8 mouse cellular contexts compared by ENCODE assay signal in genomic region chr13:54758045-54758755, GRCm38 (mm10). TPM values are rescaled to one million over a fixed set of nuclear protein-coding genes. Genes with fewer than 3 reads are reported as not detected.
DNase-seq lines count a peak whose midpoint lies in the region; ATAC-seq and TF ChIP-seq lines count a peak whose summit lies in the region.

No protein-coding gene starts in this region.

- peak overlapping the region; percentile 66 for H3K4me2 ChIP-seq in heart, embryonic 11.5 days
- peak overlapping the region; percentile 65 for H3K4me2 ChIP-seq in kidney, embryonic 14.5 days (replicated peaks; ENCODE audit: low read depth, low read length)
- peak overlapping the region; percentile 61 for H3K4me2 ChIP-seq in limb, embryonic 15.5 days
- peak overlapping the region; percentile 62 for H3K4me2 ChIP-seq in midbrain, postnatal 0 days (ENCODE audit: low read depth, low read length, poor library complexity, severe bottlenecking)

- H3K27ac ChIP-seq in heart, embryonic 11.5 days (ENCODE audit: low read depth, low read length) = no peak overlapping the region
- no peak overlapping the region for H3K27ac ChIP-seq in kidney, embryonic 14.5 days (ENCODE audit: low read depth, low read length)
- no peak overlapping the region for H3K27ac ChIP-seq in limb, embryonic 15.5 days
- H3K27ac ChIP-seq in midbrain, postnatal 0 days (ENCODE audit: low read depth, low read length) = peak overlapping the region; percentile 92
- H3K27ac ChIP-seq in spleen, adult 2 months (ENCODE audit: insufficient read depth, low read length) = no peak overlapping the region

- no peaks in the 10 kb centered on the region for H3K79me2 ChIP-seq in C2C12 (ENCODE audit: control insufficient read depth, insufficient read depth)

- no peak overlapping the region for H3ac ChIP-seq in C2C12 (ENCODE audit: control insufficient read depth, insufficient read length, low read depth)

- no peak overlapping the region for H3K9ac ChIP-seq in heart, embryonic 11.5 days (ENCODE audit: low read depth, low read length)
- H3K9ac ChIP-seq in kidney, embryonic 14.5 days (ENCODE audit: low read depth, low read length) = peak overlapping the region; percentile 7; the same call in 1 of the 2 replicates
- no peak overlapping the region for H3K9ac ChIP-seq in limb, embryonic 15.5 days
- H3K9ac ChIP-seq in midbrain, postnatal 0 days (replicated peaks; ENCODE audit: low read length, poor library complexity, severe bottlenecking) = peak overlapping the region; percentile 48

- TF ChIP-seq CTCF in C2C12 (IDR thresholded peaks at IDR 0.05; ENCODE audit: control insufficient read depth, insufficient read depth, insufficient read length) = peak; percentile 71
- TF ChIP-seq CTCF in brain, embryonic 14.5 days (IDR thresholded peaks at IDR 0.05; ENCODE audit: borderline replicate concordance, extremely low read depth, insufficient read depth, insufficient read length) = peak; percentile 91
- peak; percentile 94 for TF ChIP-seq CTCF in midbrain, postnatal 0 days (IDR thresholded peaks at IDR 0.05)
- peak; percentile 35; the same call in 1 of the 2 replicates for TF ChIP-seq CTCF in spleen, adult 2 months (IDR thresholded peaks at IDR 0.05; ENCODE audit: extremely low read depth, insufficient read depth, insufficient read length, insufficient replicate concordance)

- peak; percentile 12; the same call in 1 of the 2 replicates for TF ChIP-seq POLR2A in brain, embryonic 14.5 days (IDR thresholded peaks at IDR 0.05; ENCODE audit: borderline replicate concordance, extremely low read depth, insufficient read depth, insufficient read length, poor library complexity, severe bottlenecking)
- no peak for TF ChIP-seq POLR2A in spleen, adult 2 months (IDR thresholded peaks at IDR 0.05; ENCODE audit: low read depth, low read length)

- H3K79me3 ChIP-seq in C2C12 (ENCODE audit: low read depth) = no peaks in the 10 kb centered on the region

- peak; percentile 64; the same call in 1 of the 2 replicates for ATAC-seq in erythroblast, adult 5-6 weeks (replicated peaks; ENCODE audit: low FRiP score, poor library complexity, severe bottlenecking)
- peak; percentile 70 for ATAC-seq in heart, embryonic 11.5 days (replicated peaks; ENCODE audit: insufficient number of reproducible peaks, low FRiP score, low TSS enrichment)
- peak; percentile 84 for ATAC-seq in kidney, embryonic 14.5 days (ENCODE audit: low FRiP score, low TSS enrichment)
- ATAC-seq in limb, embryonic 15.5 days (ENCODE audit: insufficient number of reproducible peaks, low FRiP score, low TSS enrichment, low read depth) = peak; percentile 58
- peak; percentile 84 for ATAC-seq in midbrain, postnatal 0 days (ENCODE audit: low FRiP score)

- under 1% methylated on average over 43 of the region's 43 CpGs for WGBS in heart, embryonic 11.5 days (ENCODE audit: insufficient replicate concordance)
- under 1% methylated on average over 43 of the region's 43 CpGs for WGBS in kidney, embryonic 14.5 days
- WGBS in limb, embryonic 15.5 days = under 1% methylated on average over 43 of the region's 43 CpGs
- under 1% methylated on average over 43 of the region's 43 CpGs for WGBS in midbrain, postnatal 0 days
- WGBS in spleen, adult 2 months = 3% methylated on average over 43 of the region's 43 CpGs

- no peaks in the 10 kb centered on the region for H3K9me3 ChIP-seq in heart, embryonic 11.5 days (replicated peaks; ENCODE audit: control insufficient read depth, low read length)
- no peaks in the 10 kb centered on the region for H3K9me3 ChIP-seq in kidney, embryonic 14.5 days (ENCODE audit: control insufficient read depth, low read length)
- H3K9me3 ChIP-seq in limb, embryonic 15.5 days = no peaks in the 10 kb centered on the region
- no peaks in the 10 kb centered on the region for H3K9me3 ChIP-seq in midbrain, postnatal 0 days (ENCODE audit: low read length)

- no peak overlapping the region for H3K4me3 ChIP-seq in C2C12 (ENCODE audit: insufficient read depth, poor library complexity, severe bottlenecking)
- peak overlapping the region; percentile 37 for H3K4me3 ChIP-seq in heart, embryonic 11.5 days (ENCODE audit: low read depth, low read length)
- peak overlapping the region; percentile 34 for H3K4me3 ChIP-seq in kidney, embryonic 14.5 days (ENCODE audit: low read length)
- peak overlapping the region; percentile 35 for H3K4me3 ChIP-seq in limb, embryonic 15.5 days
- H3K4me3 ChIP-seq in midbrain, postnatal 0 days (ENCODE audit: low read depth, low read length) = peak overlapping the region; percentile 34
- 0 out of 2 replicates have a peak overlapping the region, but pooled peaks have one; percentile 21 for H3K4me3 ChIP-seq in spleen, adult 2 months (ENCODE audit: extremely low read depth, insufficient read depth, insufficient read length)

- H3K4me1 ChIP-seq in heart, embryonic 11.5 days (ENCODE audit: control insufficient read depth, insufficient read depth, low read length) = peaks cover 8% of the 10 kb centered on the region; the same call in 1 of the 2 replicates
- peaks cover 7% of the 10 kb centered on the region; the same call in 1 of the 2 replicates for H3K4me1 ChIP-seq in kidney, embryonic 14.5 days (ENCODE audit: control insufficient read depth, insufficient read depth, low read length)
- peaks cover 16% of the 10 kb centered on the region for H3K4me1 ChIP-seq in limb, embryonic 15.5 days
- peaks cover 27% of the 10 kb centered on the region; the same call in 1 of the 2 replicates for H3K4me1 ChIP-seq in midbrain, postnatal 0 days (ENCODE audit: insufficient read depth, low read length)
- no peaks in the 10 kb centered on the region for H3K4me1 ChIP-seq in spleen, adult 2 months (ENCODE audit: control insufficient read depth, insufficient read depth, insufficient read length)

- H3K36me3 ChIP-seq in C2C12 (ENCODE audit: control insufficient read depth, insufficient read depth) = no peaks in the 10 kb centered on the region
- H3K36me3 ChIP-seq in heart, embryonic 11.5 days (ENCODE audit: control insufficient read depth, insufficient read depth, low read length) = no peaks in the 10 kb centered on the region
- no peaks in the 10 kb centered on the region for H3K36me3 ChIP-seq in kidney, embryonic 14.5 days (ENCODE audit: control insufficient read depth, insufficient read depth, low read length)
- no peaks in the 10 kb centered on the region for H3K36me3 ChIP-seq in limb, embryonic 15.5 days
- H3K36me3 ChIP-seq in midbrain, postnatal 0 days (ENCODE audit: insufficient read depth, low read length) = peaks cover 4% of the 10 kb centered on the region; the same call in 1 of the 2 replicates
- H3K36me3 ChIP-seq in spleen, adult 2 months (ENCODE audit: control insufficient read depth, insufficient read depth, low read length) = no peaks in the 10 kb centered on the region

- DNase-seq in brain, embryonic 14.5 days (ENCODE audit: low read depth) = peak; percentile 97
- DNase-seq in midbrain, postnatal 0 days (ENCODE audit: low spot score) = peak; percentile 97
- DNase-seq in spleen, adult 2 months (ENCODE audit: low read depth in 1 of 2, low spot score in 2 of 2) = peak; percentile 23 to 39

- peaks cover 40% of the 10 kb centered on the region for H3K27me3 ChIP-seq in C2C12 (ENCODE audit: control insufficient read depth, insufficient read depth, insufficient read length)
- peaks cover 53% of the 10 kb centered on the region for H3K27me3 ChIP-seq in heart, embryonic 11.5 days (ENCODE audit: control insufficient read depth, insufficient read depth, low read length)
- H3K27me3 ChIP-seq in kidney, embryonic 14.5 days (ENCODE audit: control insufficient read depth, insufficient read depth, low read length) = peaks cover 25% of the 10 kb centered on the region
- peaks cover 76% of the 10 kb centered on the region for H3K27me3 ChIP-seq in limb, embryonic 15.5 days
- H3K27me3 ChIP-seq in midbrain, postnatal 0 days (ENCODE audit: insufficient read depth, low read length) = no peaks in the 10 kb centered on the region
- peaks cover 8% of the 10 kb centered on the region; the same call in 1 of the 2 replicates for H3K27me3 ChIP-seq in spleen, adult 2 months (ENCODE audit: control insufficient read depth, insufficient read depth, low read length)

RNA-seq across cellular contexts. Expression of gene Sncb, which starts 8.2 kb away (rescaled TPM):
- polyA plus RNA-seq in C2C12 (2012; fragmentation: generic; extraction: Trizol) = not detected
- 45.8 and 73.6 TPM in 2 replicates for polyA plus RNA-seq in brain, embryonic 14.5 days (2012; rRNA removed)
- total RNA-seq in erythroblast, adult 5-6 weeks (2015; ENCODE audit: low replicate concordance) = not detected in 2 replicates
- not detected in 2 replicates for total RNA-seq in erythroblast, adult 5-6 weeks (2017; ENCODE audit: low replicate concordance)
- 0.27 and 0.59 TPM in 2 replicates for polyA plus RNA-seq in heart, embryonic 11.5 days (2014; fragmentation: Nextera tagmentation; extraction: Ambion mirVana)
- polyA plus RNA-seq in kidney, embryonic 14.5 days (2014; fragmentation: Nextera tagmentation; extraction: Ambion mirVana) = not detected in 2 replicates
- polyA plus RNA-seq in limb, embryonic 15.5 days (2015; fragmentation: Nextera tagmentation; extraction: Ambion mirVana) = 0.12 and 0.49 TPM in 2 replicates
- 84.6 and 90.6 TPM in 2 replicates for total RNA-seq in midbrain, postnatal 0 days (2014; rRNA removed)
- 213 and 233 TPM in 2 replicates for polyA plus RNA-seq in midbrain, postnatal 0 days (2015; fragmentation: Nextera tagmentation; extraction: Ambion mirVana)
- 0.16 and 0.22 TPM in 2 replicates for polyA plus RNA-seq in spleen, adult 2 months (2012; rRNA removed)

RNA-seq across cellular contexts. Expression of gene Gprin1, which starts 8.5 kb away (rescaled TPM):
- 0.20 TPM for polyA plus RNA-seq in C2C12 (2012; fragmentation: generic; extraction: Trizol)
- 77.7 and 109 TPM in 2 replicates for polyA plus RNA-seq in brain, embryonic 14.5 days (2012; rRNA removed)
- total RNA-seq in erythroblast, adult 5-6 weeks (2015; ENCODE audit: low replicate concordance) = not detected in 2 replicates
- not detected in 2 replicates for total RNA-seq in erythroblast, adult 5-6 weeks (2017; ENCODE audit: low replicate concordance)
- polyA plus RNA-seq in heart, embryonic 11.5 days (2014; fragmentation: Nextera tagmentation; extraction: Ambion mirVana) = 0.13 TPM in 2 replicates
- polyA plus RNA-seq in kidney, embryonic 14.5 days (2014; fragmentation: Nextera tagmentation; extraction: Ambion mirVana) = 0.31 and 0.41 TPM in 2 replicates
- polyA plus RNA-seq in limb, embryonic 15.5 days (2015; fragmentation: Nextera tagmentation; extraction: Ambion mirVana) = 0.15 and 0.20 TPM in 2 replicates
- total RNA-seq in midbrain, postnatal 0 days (2014; rRNA removed) = 167 and 170 TPM in 2 replicates
- polyA plus RNA-seq in midbrain, postnatal 0 days (2015; fragmentation: Nextera tagmentation; extraction: Ambion mirVana) = 21.7 and 23.0 TPM in 2 replicates
- polyA plus RNA-seq in spleen, adult 2 months (2012; rRNA removed) = 0.05 and 0.06 TPM in 2 replicates

RNA-seq across cellular contexts. Expression of gene Eif4e1b, which starts 25.6 kb away (rescaled TPM):
- polyA plus RNA-seq in C2C12 (2012; fragmentation: generic; extraction: Trizol) = not detected
- polyA plus RNA-seq in brain, embryonic 14.5 days (2012; rRNA removed) = not detected in 2 replicates
- not detected in 2 replicates for total RNA-seq in erythroblast, adult 5-6 weeks (2015; ENCODE audit: low replicate concordance)
- not detected in 2 replicates for total RNA-seq in erythroblast, adult 5-6 weeks (2017; ENCODE audit: low replicate concordance)
- not detected in 2 replicates for polyA plus RNA-seq in heart, embryonic 11.5 days (2014; fragmentation: Nextera tagmentation; extraction: Ambion mirVana)
- not detected in 2 replicates for polyA plus RNA-seq in kidney, embryonic 14.5 days (2014; fragmentation: Nextera tagmentation; extraction: Ambion mirVana)
- not detected in 2 replicates for polyA plus RNA-seq in limb, embryonic 15.5 days (2015; fragmentation: Nextera tagmentation; extraction: Ambion mirVana)
- not detected in 2 replicates for total RNA-seq in midbrain, postnatal 0 days (2014; rRNA removed)
- not detected in 2 replicates for polyA plus RNA-seq in midbrain, postnatal 0 days (2015; fragmentation: Nextera tagmentation; extraction: Ambion mirVana)
- not detected in 2 replicates for polyA plus RNA-seq in spleen, adult 2 months (2012; rRNA removed)

RNA-seq across cellular contexts. Expression of gene Tspan17, which starts 31.0 kb away (rescaled TPM):
- polyA plus RNA-seq in C2C12 (2012; fragmentation: generic; extraction: Trizol) = 26.6 TPM
- polyA plus RNA-seq in brain, embryonic 14.5 days (2012; rRNA removed) = 14.4 and 23.1 TPM in 2 replicates
- 2.5 TPM in 1 of 2 replicates, not detected in the other for total RNA-seq in erythroblast, adult 5-6 weeks (2015; ENCODE audit: low replicate concordance)
- 1.0 TPM in 1 of 2 replicates, not detected in the other for total RNA-seq in erythroblast, adult 5-6 weeks (2017; ENCODE audit: low replicate concordance)
- 2.4 and 3.9 TPM in 2 replicates for polyA plus RNA-seq in heart, embryonic 11.5 days (2014; fragmentation: Nextera tagmentation; extraction: Ambion mirVana)
- 5.2 and 6.4 TPM in 2 replicates for polyA plus RNA-seq in kidney, embryonic 14.5 days (2014; fragmentation: Nextera tagmentation; extraction: Ambion mirVana)
- polyA plus RNA-seq in limb, embryonic 15.5 days (2015; fragmentation: Nextera tagmentation; extraction: Ambion mirVana) = 7.8 and 8.0 TPM in 2 replicates
- 43.4 and 58.1 TPM in 2 replicates for total RNA-seq in midbrain, postnatal 0 days (2014; rRNA removed)
- polyA plus RNA-seq in midbrain, postnatal 0 days (2015; fragmentation: Nextera tagmentation; extraction: Ambion mirVana) = 100 and 115 TPM in 2 replicates
- 5.2 and 6.2 TPM in 2 replicates for polyA plus RNA-seq in spleen, adult 2 months (2012; rRNA removed)

RNA-seq across cellular contexts. Expression of gene Cdhr2, which starts 56.9 kb away (rescaled TPM):
- polyA plus RNA-seq in C2C12 (2012; fragmentation: generic; extraction: Trizol) = 0.01 TPM
- 0.05 and 0.16 TPM in 2 replicates for polyA plus RNA-seq in brain, embryonic 14.5 days (2012; rRNA removed)
- total RNA-seq in erythroblast, adult 5-6 weeks (2015; ENCODE audit: low replicate concordance) = not detected in 2 replicates
- total RNA-seq in erythroblast, adult 5-6 weeks (2017; ENCODE audit: low replicate concordance) = not detected in 2 replicates
- polyA plus RNA-seq in heart, embryonic 11.5 days (2014; fragmentation: Nextera tagmentation; extraction: Ambion mirVana) = 0.04 and 0.24 TPM in 2 replicates
- 1.2 and 1.9 TPM in 2 replicates for polyA plus RNA-seq in kidney, embryonic 14.5 days (2014; fragmentation: Nextera tagmentation; extraction: Ambion mirVana)
- polyA plus RNA-seq in limb, embryonic 15.5 days (2015; fragmentation: Nextera tagmentation; extraction: Ambion mirVana) = not detected in 2 replicates
- 0.33 and 0.52 TPM in 2 replicates for total RNA-seq in midbrain, postnatal 0 days (2014; rRNA removed)
- polyA plus RNA-seq in midbrain, postnatal 0 days (2015; fragmentation: Nextera tagmentation; extraction: Ambion mirVana) = 0.65 and 0.84 TPM in 2 replicates
- polyA plus RNA-seq in spleen, adult 2 months (2012; rRNA removed) = 0.04 and 0.11 TPM in 2 replicates

Comparison
In these comparisons a context has a peak if more than half of its experiments do, and no peak if none do; other contexts are left out.
1. CTCF ChIP-seq: peak in every context shown above with its lines; median percentile 94 in midbrain, postnatal 0 days; 91 in brain, embryonic 14.5 days; 71 in C2C12; 35 in spleen, adult 2 months.
2. DNase-seq: peak in every context shown above with its lines; median percentile 97 in brain, embryonic 14.5 days; 97 in midbrain, postnatal 0 days; 31 in spleen, adult 2 months.
3. H3K9ac ChIP-seq: peak in kidney, embryonic 14.5 days (single experiment) and midbrain, postnatal 0 days (single experiment); none in heart, embryonic 11.5 days (single experiment) and limb, embryonic 15.5 days (single experiment).
4. RNA of gene Sncb, which starts 8.2 kb away (polyA plus RNA-seq): 213 to 233 TPM in midbrain, postnatal 0 days and 45.8 to 73.6 TPM in brain, embryonic 14.5 days; 0.27 to 0.59 TPM in heart, embryonic 11.5 days, 0.12 to 0.49 TPM in limb, embryonic 15.5 days, 0.16 to 0.22 TPM in spleen, adult 2 months, not detected in kidney, embryonic 14.5 days and not detected in C2C12 (single experiment); every median in the first group is over 10 times any median in the second.
5. RNA of gene Gprin1, which starts 8.5 kb away (polyA plus RNA-seq): 77.7 to 109 TPM in brain, embryonic 14.5 days and 21.7 to 23.0 TPM in midbrain, postnatal 0 days; 0.31 to 0.41 TPM in kidney, embryonic 14.5 days, 0.15 to 0.20 TPM in limb, embryonic 15.5 days, 0.20 TPM in C2C12 (single experiment), 0.13 TPM in heart, embryonic 11.5 days and 0.05 to 0.06 TPM in spleen, adult 2 months; every median in the first group is over 10 times any median in the second.
6. Peak in every context shown above with its lines, with median percentiles within 50 percentile points of each other: ATAC-seq and H3K4me2 ChIP-seq.